ENCODE assay signal across 10 mouse cellular contexts in the genomic region with DNA sequence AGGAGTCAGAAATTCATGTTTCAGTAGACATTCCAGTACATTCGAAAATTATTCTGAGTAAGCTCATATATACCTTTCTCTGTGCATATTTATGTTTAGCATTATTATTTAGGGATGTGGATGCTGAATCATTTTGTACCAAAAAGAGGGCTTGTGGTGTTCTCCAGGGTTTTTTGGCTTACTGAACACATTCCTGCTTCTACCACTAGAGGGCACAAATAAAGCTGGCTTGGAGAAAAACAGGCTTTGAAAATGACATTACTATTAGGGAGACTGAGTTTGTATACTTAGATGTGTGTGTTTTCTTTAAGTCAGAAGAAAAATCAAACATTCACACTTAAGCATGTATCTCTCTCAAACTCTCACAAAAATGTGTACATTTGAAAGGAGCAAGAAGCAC.
DNase-seq lines count a peak whose midpoint lies in the region; ATAC-seq and TF ChIP-seq lines count a peak whose summit lies in the region.
"Had no signal": no experiment of that assay in that cellular context is flagged by ENCODE, and none has a peak within 500 bp of the region (broad histone marks: within the 10 kb centered on the region; RNA-seq: fewer than 3 reads in every experiment).

No protein-coding gene starts in this region.

- 0 out of 2 replicates have a peak, but pooled peaks have one; percentile 38 for ATAC-seq in forebrain, embryonic 15.5 days (replicated peaks)
- ATAC-seq in liver, embryonic 14.5 days (ENCODE audit: insufficient read depth), result no peak
- ATAC-seq in liver, embryonic 12.5 days, result no peak
- ATAC-seq in Patski, result no peak
- no peak for ATAC-seq in inflammation-experienced regulatory T-cells, adult 6 months

- H3K36me3 ChIP-seq in forebrain, embryonic 15.5 days, result no peaks in the 10 kb centered on the region
- H3K36me3 ChIP-seq in forebrain, embryonic 10.5 days (replicated peaks), result no peaks in the 10 kb centered on the region
- no peaks in the 10 kb centered on the region for H3K36me3 ChIP-seq in liver, embryonic 14.5 days (replicated peaks; ENCODE audit: control insufficient read depth, insufficient read depth, low read depth)
- no peaks in the 10 kb centered on the region for H3K36me3 ChIP-seq in liver, embryonic 12.5 days

- no peak overlapping the region for H3K4me2 ChIP-seq in forebrain, embryonic 15.5 days (replicated peaks)
- H3K4me2 ChIP-seq in liver, embryonic 14.5 days (ENCODE audit: low read depth), result no peak overlapping the region
- H3K4me2 ChIP-seq in liver, embryonic 12.5 days, result no peak overlapping the region

- POLR2A ChIA-PET in Patski (lab: Charles Lee), result no interaction called here

- in situ Hi-C loops in Patski (cut with MboI; ENCODE audit: low pct_unique_long_range_greater_than_20kb), result no loop called here

- no peak overlapping the region for H3K4me3 ChIP-seq in forebrain, embryonic 15.5 days
- H3K4me3 ChIP-seq in forebrain, embryonic 10.5 days, result no peak overlapping the region
- no peak overlapping the region for H3K4me3 ChIP-seq in liver, embryonic 14.5 days (ENCODE audit: insufficient read depth in 1 of 2, low read depth in 2 of 2, low read length in 2 of 2)
- H3K4me3 ChIP-seq in liver, embryonic 12.5 days, result no peak overlapping the region
- H3K4me3 ChIP-seq: megakaryocyte, embryonic 14.5 days had no signal

- H3K9me3 ChIP-seq in forebrain, embryonic 15.5 days, result no peaks in the 10 kb centered on the region
- H3K9me3 ChIP-seq in forebrain, embryonic 10.5 days, result no peaks in the 10 kb centered on the region
- no peaks in the 10 kb centered on the region for H3K9me3 ChIP-seq in liver, embryonic 14.5 days (ENCODE audit: control insufficient read depth, low read length)
- no peaks in the 10 kb centered on the region for H3K9me3 ChIP-seq in liver, embryonic 12.5 days (replicated peaks)

- no peaks in the 10 kb centered on the region for H3K4me1 ChIP-seq in forebrain, embryonic 15.5 days
- no peaks in the 10 kb centered on the region for H3K4me1 ChIP-seq in forebrain, embryonic 10.5 days
- H3K4me1 ChIP-seq in liver, embryonic 14.5 days (replicated peaks; ENCODE audit: control insufficient read depth in 2 of 2, insufficient read depth in 2 of 2, low read length in 1 of 2), result no peaks in the 10 kb centered on the region
- no peaks in the 10 kb centered on the region for H3K4me1 ChIP-seq in liver, embryonic 12.5 days
- H3K4me1 ChIP-seq: megakaryocyte, embryonic 14.5 days had no signal

- H3K27me3 ChIP-seq in forebrain, embryonic 15.5 days, result no peaks in the 10 kb centered on the region
- no peaks in the 10 kb centered on the region for H3K27me3 ChIP-seq in forebrain, embryonic 10.5 days (ENCODE audit: poor library complexity, severe bottlenecking)
- H3K27me3 ChIP-seq in liver, embryonic 14.5 days (ENCODE audit: control insufficient read depth, insufficient read depth, low read length), result no peaks in the 10 kb centered on the region
- H3K27me3 ChIP-seq in liver, embryonic 12.5 days (replicated peaks), result no peaks in the 10 kb centered on the region
- H3K27me3 ChIP-seq in Patski, result no peaks in the 10 kb centered on the region
- H3K27me3 ChIP-seq: megakaryocyte, embryonic 14.5 days had no signal

- CTCF ChIA-PET in Patski (lab: Charles Lee), result no interaction called here

- TF ChIP-seq CTCF in liver, embryonic 14.5 days (IDR thresholded peaks at IDR 0.05; ENCODE audit: low read depth), result peak; percentile 35; the same call in 1 of the 2 replicates
- TF ChIP-seq CTCF in Patski (IDR thresholded peaks at IDR 0.05), result peak; percentile 51

- no peak overlapping the region for H3K9ac ChIP-seq in forebrain, embryonic 15.5 days (replicated peaks)
- no peak overlapping the region for H3K9ac ChIP-seq in liver, embryonic 14.5 days (replicated peaks)
- H3K9ac ChIP-seq in liver, embryonic 12.5 days, result no peak overlapping the region

- 0% methylated on average over 1 of the region's 1 CpGs for WGBS in forebrain, embryonic 15.5 days
- WGBS in forebrain, embryonic 10.5 days, result 4% methylated on average over 1 of the region's 1 CpGs
- 3% methylated on average over 1 of the region's 1 CpGs for WGBS in liver, embryonic 14.5 days (ENCODE audit: insufficient replicate concordance)
- WGBS in liver, embryonic 12.5 days (ENCODE audit: insufficient replicate concordance), result 0% methylated on average over 1 of the region's 1 CpGs

- no peak for TF ChIP-seq EP300 in liver, embryonic 14.5 days (IDR thresholded peaks at IDR 0.05; ENCODE audit: low read depth)

- H3K27ac ChIP-seq in forebrain, embryonic 15.5 days (replicated peaks), result no peak overlapping the region
- H3K27ac ChIP-seq in forebrain, embryonic 10.5 days, result no peak overlapping the region
- no peak overlapping the region for H3K27ac ChIP-seq in liver, embryonic 14.5 days
- no peak overlapping the region for H3K27ac ChIP-seq in liver, embryonic 12.5 days

- no peak for DNase-seq in forebrain, embryonic 10.5 days (ENCODE audit: extremely low spot score, low spot score)
- no peak for DNase-seq in liver, embryonic 14.5 days (ENCODE audit: low read depth in 3 of 3, low spot score in 3 of 3)
- no peak for DNase-seq in Patski (ENCODE audit: low read depth, low spot score)
- DNase-seq in induced T-regulatory cell, adult 2 months (ENCODE audit: low read depth), result peak; percentile 17
- no peak for DNase-seq in spleen, postnatal 36 days (ENCODE audit: low spot score in 2 of 2)
- DNase-seq: kidney, adult 8-10 months had no signal
